Mouse (Mus musculus) kidney, postnatal 4 days (tissue): ENCODE results near the gene Rab7b.

Experiments
- DNase-seq, 2 experiments: peaks; one replicate each; pipeline ENCODE4 v3.0.0; 2021; ENCODE audit warnings: mixed read lengths in 2 of 2

Gene Rab7b

DNA sequence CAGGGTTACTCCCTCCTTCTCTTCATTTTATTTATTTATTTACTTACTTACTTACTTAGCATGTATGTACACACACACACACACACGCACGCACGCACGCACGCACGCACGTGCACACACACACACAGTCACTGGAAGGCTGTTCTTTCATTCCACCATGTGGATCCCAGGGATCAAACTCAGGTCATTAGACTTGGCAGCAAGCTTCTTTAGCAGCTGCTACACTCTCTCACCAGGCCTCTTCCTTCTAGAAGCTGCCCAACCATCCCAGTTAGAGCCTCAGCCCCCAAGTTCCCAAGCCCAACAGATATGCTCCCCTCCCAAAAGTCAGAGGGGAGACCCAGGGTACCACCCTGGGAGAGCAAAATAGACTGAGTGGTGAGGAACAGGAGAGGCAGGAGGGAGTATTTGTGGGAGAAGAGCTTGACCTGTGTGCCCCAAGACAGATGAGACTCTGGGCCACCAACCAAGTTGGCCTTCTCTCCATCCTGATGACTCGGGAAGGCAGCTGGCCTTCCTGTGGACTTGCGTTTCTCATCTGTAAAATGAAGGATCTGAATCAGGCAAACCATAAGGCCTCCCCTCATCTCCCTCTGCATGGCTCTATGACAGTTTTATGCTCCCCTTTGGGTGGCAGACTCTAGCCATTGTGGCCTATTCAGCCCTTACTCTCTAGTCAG, 51.1 kb downstream of the Rab7b start:
- DNase-seq, result peak; percentile 21 to 26

DNA sequence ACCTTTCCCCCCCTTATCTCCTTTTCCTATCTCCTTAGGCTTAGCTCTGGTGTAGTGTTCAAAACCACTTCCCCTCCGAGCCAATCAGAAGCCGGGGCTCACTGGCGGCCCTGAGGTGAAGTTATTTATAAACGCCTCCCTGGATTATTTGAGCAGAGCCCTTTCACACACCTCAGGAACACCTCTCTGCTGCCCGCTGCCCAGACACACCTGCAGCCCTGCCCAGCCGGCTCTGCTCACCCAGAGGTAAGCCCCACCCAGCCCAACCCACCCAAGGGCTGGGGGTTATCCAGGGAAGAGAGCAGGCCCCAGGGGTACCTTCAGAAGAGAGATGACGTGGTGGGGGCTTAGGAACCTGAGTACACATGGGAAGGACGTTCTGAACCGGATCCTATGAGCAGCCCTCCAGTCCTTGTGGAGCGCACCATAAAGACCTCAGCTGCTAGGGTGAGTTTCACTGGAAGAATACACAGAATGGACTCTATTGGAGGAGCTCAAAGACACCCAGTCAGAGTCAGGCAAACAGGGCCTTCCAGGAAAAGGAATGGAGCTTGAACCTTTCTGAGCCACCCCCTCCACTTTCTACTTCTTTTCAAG, 55.5 kb downstream of the Rab7b start, which contains the start of gene Slc26a9:
TSS of gene Slc26a9 (plus strand) at position 155 of the 597 bp plus-strand sequence.
- no peak for DNase-seq

- no peak for DNase-seq
Observed at GRCm38 (mm10) chr1:131745391-131745790, 56.9 kb downstream of the Rab7b start.

GRCm38 (mm10) chr1:131747761-131748160, 59.3 kb downstream of the Rab7b start:
- DNase-seq, result no peak

DNA sequence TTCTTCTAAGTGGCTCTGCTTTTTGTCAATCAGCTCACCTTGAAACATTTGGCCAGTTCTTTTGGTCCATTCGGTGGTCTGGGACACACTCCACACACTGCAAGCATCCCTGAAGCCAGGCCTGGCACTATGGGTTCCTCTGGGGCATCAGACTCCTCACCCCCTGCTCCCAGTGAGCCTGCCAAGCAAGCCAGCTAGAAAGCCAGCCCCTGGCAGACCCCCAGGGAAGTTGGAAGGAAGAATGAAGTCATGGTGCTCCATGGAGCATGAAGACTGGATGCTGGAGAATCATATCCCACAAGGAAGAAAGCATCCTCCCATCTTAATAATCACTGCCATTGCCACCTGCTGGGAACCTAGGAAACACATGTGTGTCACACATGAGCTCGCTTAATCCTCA, 60.1 kb downstream of the Rab7b start:
- DNase-seq, result no peak

- no peak for DNase-seq
Observed at GRCm38 (mm10) chr1:131749706-131750545, 61.4 kb downstream of the Rab7b start.

- no peak for DNase-seq
Observed at GRCm38 (mm10) chr1:131751181-131751890, 62.8 kb downstream of the Rab7b start.

DNA sequence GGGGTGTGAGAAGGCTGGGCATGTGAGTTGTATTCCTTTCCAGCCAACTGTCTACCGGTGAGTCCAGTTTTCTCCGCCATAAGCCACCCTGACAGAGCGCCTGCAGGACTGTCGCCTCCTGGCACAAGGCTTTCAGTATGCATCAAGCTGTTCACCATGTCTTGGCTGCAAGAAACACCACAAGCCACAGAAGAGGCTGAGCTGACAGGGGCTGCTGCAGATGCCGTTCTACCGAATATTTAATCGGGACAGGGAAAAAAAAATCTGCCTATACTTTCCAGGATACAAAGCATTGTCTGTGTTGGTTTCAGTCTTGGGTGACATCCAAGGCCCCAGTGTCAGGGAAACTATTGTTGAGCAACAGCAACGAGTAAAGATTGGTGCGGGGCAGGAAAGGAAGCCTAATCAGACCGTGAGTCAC, 63.4 kb downstream of the Rab7b start:
- no peak for DNase-seq

DNA sequence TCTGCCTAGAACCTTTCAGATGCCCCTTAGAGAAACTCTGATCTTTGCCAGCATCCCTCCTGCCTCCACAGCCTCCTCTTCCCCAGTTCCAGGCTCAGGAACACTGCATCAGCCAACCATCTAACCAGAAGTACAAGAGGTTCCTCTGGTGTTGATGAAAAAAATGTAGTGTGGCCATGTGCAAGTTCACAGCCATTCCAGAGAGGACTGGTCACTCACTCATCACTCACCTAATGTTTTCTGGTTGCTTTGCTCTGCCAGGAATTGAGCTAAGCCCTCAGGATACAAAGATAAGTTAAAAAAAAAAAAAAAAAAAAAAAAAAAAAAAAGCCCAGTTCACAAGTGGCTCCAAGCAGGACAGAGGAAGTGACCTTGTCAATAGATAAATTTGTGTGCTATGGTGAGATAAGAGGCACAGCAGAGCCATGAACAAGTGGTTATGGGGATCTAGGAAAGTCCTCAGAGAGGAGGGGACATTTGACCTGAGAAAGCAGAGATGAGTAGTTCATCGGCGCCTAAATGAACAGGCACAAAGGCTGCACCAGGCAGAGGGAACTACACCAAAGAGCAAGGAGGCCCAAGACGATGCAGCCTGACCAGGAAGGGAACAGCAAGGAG, 65.8 kb downstream of the Rab7b start:
- DNase-seq, result no peak

DNA sequence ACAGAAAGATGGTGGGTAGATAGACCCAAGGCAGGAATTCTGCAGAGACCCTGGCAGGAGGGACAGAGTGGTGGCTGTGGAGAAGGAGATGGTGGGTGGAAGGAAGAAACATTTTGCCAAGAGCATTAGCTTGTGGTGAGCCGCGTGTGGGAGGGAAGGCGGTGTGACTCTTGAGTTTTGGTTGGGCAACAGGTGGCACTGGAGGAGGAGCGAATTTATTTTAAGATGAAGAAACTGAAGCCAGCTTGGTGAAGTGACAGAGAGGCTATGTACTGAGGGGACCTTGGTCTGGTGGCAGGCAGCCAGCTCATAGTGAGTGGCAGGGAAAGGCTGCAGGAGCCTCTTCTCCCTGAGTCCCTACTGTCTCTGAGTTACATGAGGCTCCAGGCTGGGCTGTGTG, 66.4 kb downstream of the Rab7b start:
- DNase-seq, result peak in 1 of 2 experiments; percentile 24

DNA sequence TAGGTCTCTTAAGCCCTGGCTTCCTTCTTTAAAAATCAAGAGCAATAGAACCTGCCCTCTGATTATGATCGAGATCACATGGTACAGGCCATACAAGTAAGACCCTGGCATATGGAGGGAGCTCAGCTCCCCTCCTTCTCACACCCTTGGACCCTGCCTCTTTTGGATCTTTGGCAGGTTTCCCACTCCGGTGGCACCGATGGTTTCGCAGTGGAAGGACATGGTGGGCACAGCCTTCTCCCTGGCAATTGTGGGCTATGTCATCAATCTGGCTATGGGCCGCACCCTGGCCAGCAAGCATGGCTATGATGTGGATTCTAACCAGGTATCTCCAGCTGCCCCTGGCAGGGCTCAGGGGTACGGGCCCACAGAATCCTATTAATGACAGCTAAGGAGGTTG, 68.7 kb downstream of the Rab7b start:
- DNase-seq, result no peak

DNA sequence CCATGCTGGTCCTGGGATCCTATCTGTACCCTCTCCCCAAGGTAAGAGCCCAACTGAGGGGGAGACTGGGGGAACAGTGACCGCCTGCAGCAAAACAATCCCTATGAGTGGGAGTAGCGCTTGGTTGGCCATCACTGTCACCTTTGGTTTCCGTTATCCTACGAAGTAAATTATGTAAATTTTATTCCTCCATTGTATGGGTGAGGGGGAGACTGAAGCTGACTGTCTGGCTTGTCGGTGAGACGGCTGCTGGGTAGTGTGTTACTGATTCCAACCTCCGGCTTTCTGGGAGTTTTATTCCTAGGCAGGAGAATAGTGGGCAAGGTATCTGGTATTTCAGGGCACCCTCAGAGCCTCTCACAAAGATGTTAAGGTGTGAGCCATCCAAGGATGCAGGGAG, 70.3 kb downstream of the Rab7b start:
- no peak for DNase-seq

- DNase-seq, result no peak
Observed at GRCm38 (mm10) chr1:131759667-131760427, 71.4 kb downstream of the Rab7b start.

DNA sequence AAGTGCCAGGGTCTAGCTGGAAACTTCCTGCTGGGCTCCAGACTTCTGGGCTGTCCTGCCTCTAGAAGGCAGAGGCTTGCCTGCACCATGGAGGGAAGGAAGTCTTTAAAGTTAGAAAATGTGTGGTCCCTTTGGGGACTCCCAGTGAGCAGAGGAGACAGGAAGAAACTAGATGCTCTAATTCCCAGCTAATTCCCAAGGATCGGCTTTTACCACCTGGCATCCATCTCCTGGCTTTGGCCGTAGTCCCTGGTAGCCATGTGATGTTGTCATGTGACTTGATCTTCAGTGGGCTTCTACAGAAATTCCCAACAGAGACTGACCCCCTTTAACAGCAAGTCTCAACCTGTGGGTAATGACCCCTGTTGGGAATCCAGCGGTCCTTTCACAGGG, 71.9 kb downstream of the Rab7b start:
- no peak for DNase-seq

DNA sequence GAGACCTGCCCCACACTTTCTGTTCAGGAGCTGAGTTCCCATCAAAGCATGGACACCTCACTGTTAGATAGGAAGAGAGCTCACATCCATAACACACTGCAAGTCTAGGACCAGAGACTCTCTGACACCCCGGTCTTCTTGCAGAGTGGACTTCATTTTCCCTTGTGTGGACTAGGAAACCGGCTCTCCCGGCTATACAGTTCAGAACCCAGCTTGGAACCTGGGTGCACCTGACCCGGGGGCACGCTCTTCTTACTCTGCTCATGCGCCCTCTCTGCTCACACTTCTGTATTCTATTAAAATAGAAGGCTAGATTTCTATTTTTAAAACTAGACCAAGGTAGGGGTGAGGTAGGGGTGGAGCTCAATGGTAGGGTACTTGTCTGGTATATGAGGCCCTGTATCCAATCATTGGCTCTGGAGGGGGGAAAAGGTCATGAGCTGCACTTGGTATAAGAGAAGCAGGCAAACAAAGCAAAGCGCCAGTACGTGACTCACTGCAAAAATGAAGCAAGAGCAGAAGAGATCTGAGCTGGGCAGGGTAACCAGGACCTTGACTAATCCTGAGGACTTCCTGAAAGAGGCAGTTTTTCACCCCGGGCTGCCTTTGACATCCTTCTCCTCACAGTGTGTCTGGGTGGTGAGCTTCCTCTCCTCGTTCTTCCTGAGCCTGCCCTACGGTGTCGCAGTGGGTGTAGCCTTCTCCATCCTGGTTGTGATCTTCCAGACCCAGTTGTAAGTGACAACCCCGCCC, 72.8 kb downstream of the Rab7b start:
- no peak for DNase-seq

DNA sequence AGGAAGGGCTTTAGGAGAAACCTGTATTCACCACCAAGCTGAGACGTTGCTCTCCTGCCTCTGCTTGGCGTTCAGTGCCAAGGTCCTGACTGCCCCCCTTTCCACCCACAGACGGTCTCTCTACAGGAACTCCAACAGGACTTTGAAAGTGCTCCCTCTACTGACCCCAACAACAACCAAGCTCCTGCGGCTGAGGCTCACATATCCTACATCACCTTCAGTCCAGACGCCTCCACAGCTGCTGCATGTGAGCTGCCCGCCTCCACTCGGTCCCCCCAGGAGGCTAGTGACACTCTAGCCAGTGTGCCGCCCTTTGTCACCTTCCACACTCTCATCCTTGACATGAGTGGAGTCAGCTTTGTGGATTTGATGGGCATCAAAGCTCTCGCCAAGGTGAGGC, 75.2 kb downstream of the Rab7b start:
- no peak for DNase-seq

DNA sequence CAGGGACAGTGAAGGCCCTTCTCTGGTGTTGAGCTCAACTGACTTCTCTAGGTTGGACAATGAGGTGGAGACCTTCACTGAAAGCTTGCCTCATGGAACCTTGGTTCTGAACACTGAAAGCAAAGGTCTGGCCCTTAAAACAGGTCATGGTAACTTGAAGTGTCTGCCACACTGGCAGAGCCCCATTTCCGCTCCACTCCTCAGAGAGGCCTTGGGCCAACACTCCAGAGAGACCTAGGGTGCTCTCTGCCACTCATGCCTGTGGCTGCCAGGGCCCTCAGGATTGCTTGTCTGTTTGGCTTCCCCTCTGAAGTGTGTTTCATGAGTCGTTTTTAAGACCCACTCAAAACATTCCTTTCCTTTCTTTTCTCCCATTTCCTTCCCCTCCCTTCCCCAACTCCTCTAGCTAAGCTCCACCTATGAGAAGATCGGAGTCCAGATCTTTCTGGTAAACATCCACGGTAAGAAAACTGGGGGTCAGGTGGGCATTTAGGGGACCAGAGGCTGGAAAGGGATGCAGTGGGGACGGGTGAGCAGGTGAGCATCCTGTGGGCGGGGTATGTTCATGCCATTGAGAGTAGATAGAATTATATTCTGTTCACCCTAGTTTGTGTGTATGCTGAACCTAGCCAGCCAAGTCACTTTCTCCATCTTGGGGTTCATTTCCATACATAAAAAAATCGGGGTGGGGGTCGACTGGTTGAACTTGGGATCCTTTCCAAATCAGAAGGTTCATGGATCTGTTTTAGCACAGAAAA, 76.3 kb downstream of the Rab7b start:
- no peak for DNase-seq
